Mouse (Mus musculus): ENCODE measurements at regions not wholly inside any gene's neighbourhood (a gene's known extent, or its start where the extent isn't known, plus 50 kb on each side); places are given as distances from the start of the nearest gene placed in this dataset.

GRCm38 (mm10) chr14:72939067-72939393, 109.9 kb downstream of the Cysltr2 start:
- TF ChIP-seq CTCF (IDR thresholded peaks at IDR 0.05; ENCODE audit: low read depth, low read length): no peak
- no peak for TF ChIP-seq POLR2A (IDR thresholded peaks at IDR 0.05; ENCODE audit: insufficient read depth, low read length)
- no peak for TF ChIP-seq EP300 (IDR thresholded peaks at IDR 0.05; ENCODE audit: insufficient read depth, low read depth, low read length)
